Mouse (Mus musculus) embryonic facial prominence, embryonic 11.5 days (tissue): Measurements from ENCODE around the gene Fbxo31. TPM values are rescaled to one million over a fixed set of nuclear protein-coding genes. Genes with fewer than 3 reads are reported as not detected.

ENCODE experiments used
- ATAC-seq: fragments of 200-750 bp; cut with Nextera tagmentation; replicated peaks from 2 replicates; pipeline ENCODE4 v1.8.0; 2017; ENCODE audit warnings: low read depth; ENCODE audit not compliant: insufficient number of reproducible peaks, low FRiP score, low TSS enrichment
- DNase-seq: peaks from one replicate; pipeline ENCODE4 v3.0.0-alpha.2; 2015; ENCODE audit warnings: low spot score
- H3K27ac ChIP-seq: fragments of 300-500 bp; sonication (generic); replicated peaks from 2 replicates; pipeline ENCODE4 v1.5.1; 2014; ENCODE audit warnings: mild to moderate bottlenecking, low read depth, low read length, control low read depth
- H3K27me3 ChIP-seq: fragments of 300-500 bp; sonication (generic); 2 replicates; pipeline ENCODE4 v1.6.1; 2014; ENCODE audit warnings: mild to moderate bottlenecking, low read length, moderate library complexity, mixed read lengths; ENCODE audit not compliant: control insufficient read depth, insufficient read depth
- H3K36me3 ChIP-seq: fragments of 300-500 bp; sonication (generic); replicated peaks from 2 replicates; pipeline ENCODE4 v1.6.1; 2014; ENCODE audit warnings: low read depth, mild to moderate bottlenecking, low read length, moderate library complexity, mixed read lengths; ENCODE audit not compliant: control insufficient read depth, insufficient read depth
- H3K4me1 ChIP-seq: fragments of 300-500 bp; sonication (generic); 2 replicates; pipeline ENCODE4 v1.6.1; 2014; ENCODE audit warnings: low read length, mixed read lengths; ENCODE audit not compliant: control insufficient read depth, insufficient read depth
- H3K4me2 ChIP-seq: fragments of 300-500 bp; sonication (generic); 2 replicates; pipeline ENCODE4 v1.6.1; 2014; ENCODE audit warnings: low read depth, mild to moderate bottlenecking, control low read depth, low read length, moderate library complexity
- H3K4me3 ChIP-seq: fragments of 300-500 bp; sonication (generic); 2 replicates; pipeline ENCODE4 v1.5.1; 2014; ENCODE audit warnings: low read depth, low read length, control low read depth
- H3K9ac ChIP-seq: fragments of 300-500 bp; sonication (generic); replicated peaks from 2 replicates; pipeline ENCODE4 v1.6.1; 2014; ENCODE audit warnings: mild to moderate bottlenecking, control low read depth, low read length
- H3K9me3 ChIP-seq: fragments of 300-500 bp; sonication (generic); replicated peaks from 2 replicates; pipeline ENCODE4 v1.6.1; 2016; ENCODE audit warnings: mild to moderate bottlenecking, low read length, inconsistent platforms, mixed read lengths; ENCODE audit not compliant: control insufficient read depth
- WGBS: fragments of 180-500 bp; shearing (Covaris S2); extraction: QIAGEN DNeasy Blood & Tissue Kit; methylation state at CpG from one replicate; pipeline ENCODE4 v1.1.7; 2014; 5-methylcytosine and 5-hydroxymethylcytosine counted together
- polyA plus RNA-seq: library from polyadenylated mRNA; unstranded; fragments of >200 nt; fragmentation: Nextera tagmentation; extraction: Ambion mirVana; gene quantifications from 2 replicates; pipeline ENCODE4 v1.2.1, GENCODE M21; 2014

The Fbxo31 gene
- polyA plus RNA-seq, 1 experiment from 2014 or later, result 12.9 TPM

DNA sequence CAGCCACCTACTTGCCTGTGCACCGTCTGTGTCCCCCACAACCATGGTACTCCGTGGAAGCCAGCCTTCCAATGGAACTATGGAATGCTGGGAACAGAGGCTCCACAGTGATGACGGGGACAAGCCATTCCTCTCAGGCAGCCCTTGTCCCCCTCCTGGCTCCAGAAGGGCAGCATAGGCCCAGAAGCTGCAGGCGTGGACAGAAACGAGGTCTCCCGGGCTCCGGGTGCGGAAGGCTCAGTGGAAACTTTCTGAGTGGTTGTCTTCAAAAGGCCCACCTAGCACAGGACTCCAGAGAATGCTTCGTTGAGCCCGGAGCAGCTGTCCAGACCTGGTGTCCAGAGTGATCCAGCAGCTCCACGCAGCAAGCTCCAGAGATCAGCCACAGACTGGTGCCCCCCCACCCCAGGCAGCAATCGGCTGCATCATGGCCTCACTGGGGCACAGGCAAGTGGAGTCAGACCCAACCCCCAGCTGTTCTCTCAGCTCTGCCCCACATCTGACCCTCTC is 34.3 kb downstream of the Fbxo31 start, which contains the start of gene 1700018B08Rik:
Gene 1700018B08Rik, minus strand, starts transcription at position 45 of the 510 bp plus-strand sequence.
- no peak for DNase-seq
- no peak for ATAC-seq
- Histone ChIP-seq H3K36me3 (no peaks in the 10 kb centered on the region), H3K9ac (no peak within 1 kb of the TSS; the same call in 1 of the 2 replicates), H3K4me1 (no peaks in the 10 kb centered on the region), H3K4me2 (no peak within 1 kb of the TSS), H3K9me3 (no peaks in the 10 kb centered on the region), H3K27me3 (no peaks in the 10 kb centered on the region), H3K4me3 (no peak within 1 kb of the TSS), H3K27ac (no peak within 1 kb of the TSS)
- 85% methylated on average over 12 of the region's 12 CpGs for WGBS

- H3K36me3 ChIP-seq, result no peaks in the 10 kb centered on the region
- no peaks in the 10 kb centered on the region for H3K9me3 ChIP-seq
- no peak overlapping the region for H3K27ac ChIP-seq
- DNase-seq (no peak), ATAC-seq (no peak)
- no peak overlapping the region for H3K9ac ChIP-seq
- WGBS, result 67% methylated on average over 13 of the region's 13 CpGs
- H3K27me3 ChIP-seq, result no peaks in the 10 kb centered on the region
- H3K4me1 ChIP-seq, result no peaks in the 10 kb centered on the region
- no peak overlapping the region for H3K4me2 ChIP-seq
- no peak overlapping the region for H3K4me3 ChIP-seq
Measured at GRCm38 (mm10) chr8:121542901-121543300, 35.7 kb downstream of the Fbxo31 start.

- H3K9me3 ChIP-seq, result no peaks in the 10 kb centered on the region
- H3K4me2 ChIP-seq, result no peak overlapping the region
- H3K27ac ChIP-seq, result no peak overlapping the region
- H3K9ac ChIP-seq, result no peak overlapping the region
- no peaks in the 10 kb centered on the region for H3K27me3 ChIP-seq
- WGBS, result 81% methylated on average over 19 of the region's 19 CpGs
- H3K4me3 ChIP-seq, result no peak overlapping the region
- DNase-seq (no peak), ATAC-seq (no peak)
- no peaks in the 10 kb centered on the region for H3K4me1 ChIP-seq
- no peaks in the 10 kb centered on the region for H3K36me3 ChIP-seq
Measured at GRCm38 (mm10) chr8:121541862-121542261, 36.7 kb downstream of the Fbxo31 start.

GRCm38 (mm10) chr8:121532381-121532780 is 46.2 kb downstream of the Fbxo31 start:
- Histone ChIP-seq H3K27ac (no peak overlapping the region), H3K9ac (no peak overlapping the region), H3K4me1 (no peaks in the 10 kb centered on the region), H3K4me2 (no peak overlapping the region), H3K36me3 (no peaks in the 10 kb centered on the region), H3K9me3 (no peaks in the 10 kb centered on the region), H3K27me3 (no peaks in the 10 kb centered on the region), H3K4me3 (no peak overlapping the region)
- peak; percentile 71 for DNase-seq
- no peak for ATAC-seq
- WGBS, result 46% methylated on average over 5 of the region's 5 CpGs

DNA sequence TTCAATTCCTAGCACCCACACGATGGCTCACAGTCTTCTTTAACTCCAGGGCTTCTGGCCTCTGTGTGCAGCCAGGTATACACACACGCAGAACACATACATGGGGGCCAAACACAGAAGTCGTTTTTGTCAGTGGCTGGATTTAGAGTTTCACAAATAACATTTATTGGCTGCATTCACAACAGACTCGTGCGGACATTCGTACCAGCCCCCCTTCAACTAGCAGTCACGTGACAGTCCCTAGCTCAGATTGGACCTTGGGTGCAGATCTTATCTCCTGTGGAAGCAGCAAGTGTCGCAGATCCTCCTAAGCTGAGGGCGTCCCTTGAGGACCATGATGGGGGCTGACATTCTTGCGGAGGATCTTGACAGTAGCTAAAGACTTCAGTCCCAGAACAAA is 48.0 kb downstream of the Fbxo31 start:
- no peak overlapping the region for H3K4me2 ChIP-seq
- no peaks in the 10 kb centered on the region for H3K9me3 ChIP-seq
- no peak for DNase-seq
- no peak for ATAC-seq
- WGBS, result 80% methylated on average over 10 of the region's 10 CpGs
- H3K9ac ChIP-seq, result no peak overlapping the region
- no peaks in the 10 kb centered on the region for H3K36me3 ChIP-seq
- no peaks in the 10 kb centered on the region for H3K27me3 ChIP-seq
- no peaks in the 10 kb centered on the region for H3K4me1 ChIP-seq
- H3K4me3 ChIP-seq, result no peak overlapping the region
- H3K27ac ChIP-seq, result no peak overlapping the region

GRCm38 (mm10) chr8:121528790-121529189 is 49.8 kb downstream of the Fbxo31 start:
- DNase-seq (no peak), ATAC-seq (no peak)
- Histone ChIP-seq H3K4me2 (no peak overlapping the region), H3K4me1 (no peaks in the 10 kb centered on the region), H3K27me3 (no peaks in the 10 kb centered on the region), H3K9me3 (no peaks in the 10 kb centered on the region), H3K9ac (no peak overlapping the region), H3K27ac (no peak overlapping the region), H3K4me3 (no peak overlapping the region), H3K36me3 (no peaks in the 10 kb centered on the region)
- WGBS, result 89% methylated on average over 15 of the region's 15 CpGs

- no peak for DNase-seq
- no peak overlapping the region for H3K27ac ChIP-seq
- WGBS, result 78% methylated on average over 9 of the region's 9 CpGs
- H3K4me2 ChIP-seq, result no peak overlapping the region
- no peaks in the 10 kb centered on the region for H3K27me3 ChIP-seq
- no peak for ATAC-seq
- H3K36me3 ChIP-seq, result no peaks in the 10 kb centered on the region
- H3K9ac ChIP-seq, result no peak overlapping the region
- H3K4me3 ChIP-seq, result no peak overlapping the region
- no peaks in the 10 kb centered on the region for H3K9me3 ChIP-seq
- H3K4me1 ChIP-seq, result no peaks in the 10 kb centered on the region
Measured at GRCm38 (mm10) chr8:121527751-121528150, 50.9 kb downstream of the Fbxo31 start.

GRCm38 (mm10) chr8:121526811-121527550 is 51.6 kb downstream of the Fbxo31 start:
- no peak for DNase-seq
- Histone ChIP-seq H3K4me3 (no peak overlapping the region), H3K9ac (no peak overlapping the region)

More at GRCm38 (mm10) chr8:121526811-121527550, 51.6 kb downstream of the Fbxo31 start:
- Histone ChIP-seq H3K27me3 (no peaks in the 10 kb centered on the region), H3K27ac (no peak overlapping the region), H3K36me3 (no peaks in the 10 kb centered on the region), H3K9me3 (no peaks in the 10 kb centered on the region), H3K4me2 (no peak overlapping the region), H3K4me1 (no peaks in the 10 kb centered on the region)
- no peak for ATAC-seq
- WGBS, result 75% methylated on average over 6 of the region's 6 CpGs
